Mouse (Mus musculus): ENCODE results near the gene Gnl3. TPM values are rescaled to one million over a fixed set of nuclear protein-coding genes. Genes with fewer than 3 reads are reported as not detected.

Gene Gnl3
- total RNA-seq (2021), result 10 to 100 TPM; 54.4 to 66.8 TPM
- long read RNA-seq, transcript Gnl3-201 (15 exons, 1,947 nt), result major isoform, 20 of 27 reads
- long read RNA-seq, partial matches to known transcripts, result 2 of 27 reads
- long read RNA-seq, other reads (novel, unspliced or antisense), result 5 of 27 reads

DNA sequence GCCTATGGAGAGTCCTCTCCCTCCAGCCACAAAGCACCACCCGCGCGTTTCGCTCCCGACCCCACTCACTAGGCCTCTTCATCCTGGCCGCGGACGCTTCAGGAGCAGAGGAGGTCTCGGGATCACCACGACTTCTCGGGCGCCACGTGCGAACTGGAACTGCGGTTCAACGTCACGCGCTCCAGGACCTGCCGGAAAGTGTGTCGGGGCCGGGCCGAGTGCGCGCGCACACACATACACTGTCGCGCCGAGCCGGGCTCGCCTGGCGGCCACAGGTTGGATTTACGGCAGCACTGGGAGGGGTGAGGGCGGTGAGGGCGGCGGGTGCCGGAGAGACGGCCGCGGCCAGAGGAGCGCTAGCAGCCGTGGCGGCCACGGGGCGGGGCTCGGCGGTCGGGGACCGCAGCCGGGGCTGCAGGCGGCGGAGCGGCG, at the start of gene Gnl3, which contains the start of gene Pbrm1:
TSS of gene Gnl3 (minus strand) at position 293 of the 432 bp plus-strand sequence.
TSS of gene Pbrm1 (plus strand) at position 279 of the 432 bp plus-strand sequence.
- DNase-seq (ENCODE audit: low spot score in 2 of 2), result peak; percentile 96 to 98

DNA sequence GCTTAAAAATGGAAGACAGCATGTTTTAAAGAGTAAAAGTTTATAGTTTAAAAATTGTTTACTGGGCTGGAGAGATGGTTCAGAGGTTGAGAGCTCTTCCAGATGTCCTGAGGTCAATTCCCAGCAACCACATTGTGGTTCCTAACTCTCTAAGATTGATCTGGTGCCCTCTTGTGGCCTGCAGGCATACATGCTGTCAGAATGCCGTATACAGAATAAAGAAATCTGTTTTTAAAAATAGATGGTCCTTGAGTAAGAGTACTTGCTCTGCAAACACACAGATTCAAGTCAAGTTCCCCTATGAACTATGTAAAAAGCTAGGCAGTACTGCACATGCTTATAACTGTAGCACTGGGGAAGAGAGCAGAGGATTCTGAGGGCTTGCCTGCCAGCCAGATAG, 43.3 kb upstream of the Gnl3 start:
- no peak for DNase-seq (ENCODE audit: low spot score in 2 of 2)

DNA sequence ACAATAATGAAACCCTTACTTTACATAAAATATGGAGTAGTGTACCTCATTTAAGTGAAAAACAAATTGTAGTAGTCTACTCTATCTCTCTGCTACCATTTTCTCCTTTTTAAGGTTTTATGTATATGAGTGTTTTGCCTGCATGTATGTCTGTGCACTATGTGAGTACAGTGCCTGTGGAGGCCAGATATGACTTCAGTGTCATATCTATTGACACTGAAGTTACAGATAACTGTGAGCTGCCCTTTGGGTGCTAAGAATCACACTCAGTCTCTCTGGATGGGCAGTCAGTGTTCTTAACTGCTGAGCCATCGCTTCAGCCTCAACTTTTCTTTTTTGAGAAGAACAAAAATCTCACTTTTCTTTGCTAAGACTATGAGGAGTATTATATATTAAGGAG, 26.9 kb upstream of the Gnl3 start:
- no peak for DNase-seq (ENCODE audit: low spot score in 2 of 2)

DNA sequence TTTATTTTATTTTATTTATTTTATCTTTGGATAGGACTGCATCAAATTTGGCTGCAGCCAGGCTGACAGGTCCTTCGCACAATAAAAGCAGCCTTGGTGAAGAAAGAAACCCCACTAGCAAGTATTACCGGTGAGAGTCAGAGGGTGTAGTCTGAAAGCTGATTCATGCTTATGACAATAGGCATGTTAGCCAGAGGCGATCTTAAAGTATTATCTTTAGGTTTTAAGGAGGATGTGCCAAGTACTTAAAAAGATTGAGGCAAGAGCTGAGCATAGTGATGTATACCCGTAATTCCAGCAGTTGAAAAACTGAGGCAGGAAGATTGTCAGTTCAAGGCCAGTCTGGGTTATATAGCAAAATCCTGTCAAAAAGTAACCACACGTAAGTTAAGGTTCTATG, 26.3 kb upstream of the Gnl3 start:
- no peak for DNase-seq (ENCODE audit: low spot score in 2 of 2)

DNA sequence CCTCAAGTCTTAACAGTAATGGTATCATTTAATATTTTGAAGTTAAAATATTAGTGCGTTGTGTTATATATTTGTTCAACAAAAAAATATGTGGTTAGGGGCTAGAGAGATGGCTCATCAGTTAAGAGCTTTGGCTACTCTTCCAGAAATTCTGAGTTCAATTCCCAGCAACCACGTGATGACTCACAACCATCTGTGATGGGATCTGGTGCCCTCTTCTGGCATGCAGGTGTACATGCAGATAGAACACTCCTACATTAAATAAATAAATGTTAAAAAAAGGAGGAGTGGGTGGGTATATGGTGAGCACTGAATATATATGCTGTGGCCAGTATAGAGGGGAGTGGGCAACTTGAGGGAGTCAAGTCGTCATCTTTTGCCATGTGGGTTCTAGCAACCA, 6.8 kb upstream of the Gnl3 start:
- DNase-seq (ENCODE audit: low spot score in 2 of 2), result no peak

DNA sequence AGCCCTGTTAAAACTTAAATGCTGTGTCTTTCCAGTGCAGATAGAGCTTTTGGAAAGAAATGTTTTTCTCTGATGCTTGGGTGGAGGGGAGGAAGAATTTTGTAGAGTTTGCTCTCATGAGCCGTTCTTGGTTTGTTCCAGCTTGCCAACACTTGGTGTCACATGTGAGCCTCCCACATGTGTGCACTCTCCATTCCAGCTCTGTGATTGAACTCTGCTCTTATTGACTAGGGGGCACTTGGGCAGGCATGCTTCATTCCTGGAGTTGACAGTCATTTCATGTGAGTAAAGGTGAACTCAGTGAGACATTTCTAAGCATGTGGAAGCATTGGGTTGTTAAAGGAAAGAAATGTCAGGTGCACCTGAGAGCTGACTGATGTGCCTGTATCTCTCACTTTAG, 3.6 kb upstream of the Gnl3 start:
- no peak for DNase-seq (ENCODE audit: low spot score in 2 of 2)

DNA sequence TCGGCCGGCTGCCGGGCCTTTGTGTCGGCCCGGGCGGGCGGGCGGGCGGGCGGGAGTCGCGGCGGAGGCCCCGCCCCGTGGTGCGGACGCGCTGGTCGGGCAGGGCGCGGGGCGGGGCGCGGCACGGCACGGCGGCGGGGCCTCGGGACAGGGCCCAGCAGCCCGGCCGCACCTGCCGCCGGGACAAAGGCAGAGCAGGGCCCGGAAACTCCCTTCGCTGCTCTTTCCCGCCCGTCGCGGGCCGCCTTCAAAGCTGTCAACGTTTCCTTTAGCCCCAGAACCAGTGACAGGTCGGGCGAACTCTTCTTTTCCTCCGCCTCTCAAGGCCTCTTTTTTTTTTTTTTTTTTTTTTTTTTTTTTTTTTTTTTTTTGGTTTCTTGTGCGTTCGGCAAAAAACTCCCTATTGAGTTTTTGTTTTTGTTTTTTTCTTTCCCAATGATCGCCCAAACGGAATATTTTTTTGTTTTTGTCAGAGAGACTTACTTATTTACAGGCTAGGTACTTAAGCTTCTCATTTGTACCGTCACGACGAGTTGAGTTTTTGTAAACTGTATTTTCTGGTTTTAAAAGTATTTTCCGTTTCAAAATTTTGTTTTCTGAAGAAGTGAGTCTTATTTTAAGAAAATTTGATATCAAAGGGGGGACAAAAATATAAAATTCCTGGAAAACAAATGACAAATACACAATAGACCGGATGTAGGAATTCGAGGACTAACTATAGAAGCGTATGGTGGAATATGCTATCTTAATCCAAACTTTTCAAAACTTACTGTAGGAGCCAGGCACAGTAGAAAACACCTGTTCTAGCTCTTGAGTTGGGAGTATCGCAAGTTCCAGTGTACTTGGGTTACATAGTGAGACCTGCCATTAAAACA, 616 bp upstream of the Gnl3 start:
- no peak for DNase-seq (ENCODE audit: low spot score in 2 of 2)

DNA sequence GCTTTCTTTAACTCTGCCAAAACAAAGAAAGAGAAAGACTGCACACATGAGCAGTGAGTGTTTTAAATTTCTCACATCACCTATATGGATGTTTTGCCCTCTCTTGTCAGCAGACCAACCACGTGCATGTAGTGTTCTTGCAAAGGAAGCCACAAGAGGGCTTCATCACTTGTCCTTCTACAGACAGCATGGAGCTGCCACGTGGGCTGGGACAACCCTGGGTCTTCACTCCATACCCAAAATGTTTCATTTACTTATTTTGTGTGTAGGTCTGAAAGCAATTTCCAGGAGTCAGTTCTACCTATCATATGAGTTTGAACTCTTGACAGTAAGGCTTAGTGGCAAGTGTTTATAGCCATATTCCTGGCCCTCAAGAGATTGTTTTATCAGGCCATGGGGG, 1.1 kb downstream of the Gnl3 start:
- no peak for DNase-seq (ENCODE audit: low spot score in 2 of 2)

DNA sequence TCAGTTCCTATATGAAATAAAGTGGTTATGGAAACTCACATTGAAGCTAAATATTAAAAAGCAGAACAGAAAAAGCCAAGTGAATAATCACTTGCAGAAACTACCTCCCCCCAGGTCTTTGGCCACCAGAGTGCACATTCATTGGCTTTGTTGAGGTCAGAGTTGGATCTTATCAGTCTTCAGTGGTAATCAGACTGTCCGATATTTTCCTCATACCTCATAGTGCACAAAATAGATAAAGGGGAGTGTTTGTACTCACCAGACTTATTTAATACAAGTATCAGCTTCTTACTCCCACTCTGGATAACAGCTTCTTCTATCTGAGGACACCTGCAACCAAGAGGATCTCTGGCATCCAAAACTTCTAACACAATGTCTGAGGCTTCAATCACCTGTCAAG, 2.9 kb downstream of the Gnl3 start:
- DNase-seq (ENCODE audit: low spot score in 2 of 2), result no peak

DNA sequence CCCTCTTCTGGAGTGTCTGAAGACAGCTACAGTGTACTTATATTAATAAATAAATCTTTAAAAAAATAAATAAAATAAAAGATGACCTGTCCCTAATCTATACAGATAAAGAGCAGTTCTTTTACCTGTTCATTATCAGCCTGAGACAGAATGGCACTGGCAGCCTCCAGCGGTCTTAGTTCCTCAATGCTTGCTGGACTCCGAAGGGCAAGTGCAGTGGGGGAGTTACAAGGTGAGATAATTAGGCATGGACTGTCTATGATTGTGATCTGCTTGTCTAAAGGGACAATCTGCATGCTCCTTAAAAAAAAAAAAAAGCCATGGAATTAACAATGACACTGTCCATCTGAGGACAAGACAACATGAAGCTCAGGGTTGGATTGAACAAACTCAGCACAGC, 5.0 kb downstream of the Gnl3 start:
- DNase-seq (ENCODE audit: low spot score in 2 of 2), result no peak

DNA sequence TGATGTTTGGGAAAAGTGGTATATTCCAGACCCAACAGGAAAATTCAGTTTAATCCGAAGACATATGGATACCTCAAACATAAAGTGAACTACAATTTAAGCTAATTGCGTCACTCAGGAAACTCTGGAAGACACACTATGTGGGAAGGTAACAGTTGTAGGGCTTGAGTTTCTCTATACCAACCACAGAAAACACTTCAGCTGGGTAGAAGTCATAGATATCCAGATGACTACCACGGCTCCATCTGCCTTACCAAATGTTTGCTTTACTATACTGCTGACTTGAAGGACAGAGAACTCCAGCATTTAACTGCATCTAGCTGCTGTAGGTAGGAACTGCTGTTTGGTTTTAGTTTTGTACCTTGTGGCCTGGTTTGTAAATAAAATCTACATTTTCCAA, 7.4 kb downstream of the Gnl3 start:
- DNase-seq (ENCODE audit: low spot score in 2 of 2), result no peak

DNA sequence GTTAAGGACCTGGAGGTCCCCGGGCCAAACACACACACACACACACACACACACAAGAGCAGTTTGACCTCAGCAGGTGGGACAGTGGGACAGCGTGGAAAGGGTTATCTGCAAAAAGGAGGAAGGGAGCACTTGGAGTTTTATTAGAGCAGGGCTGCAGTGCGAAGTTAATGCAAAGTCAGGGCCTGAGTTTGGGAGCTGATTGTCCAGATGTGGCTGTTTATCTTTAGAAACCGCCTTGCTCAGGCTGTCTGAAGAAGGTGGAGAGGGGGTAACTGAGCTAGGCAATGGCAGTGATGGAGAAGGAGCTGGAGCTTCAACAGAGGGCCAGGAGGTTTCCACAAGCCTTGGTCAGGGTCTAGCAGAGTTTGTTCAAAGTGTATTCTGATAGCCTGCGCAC, 12.2 kb downstream of the Gnl3 start:
- DNase-seq (ENCODE audit: low spot score in 2 of 2), result no peak

DNA sequence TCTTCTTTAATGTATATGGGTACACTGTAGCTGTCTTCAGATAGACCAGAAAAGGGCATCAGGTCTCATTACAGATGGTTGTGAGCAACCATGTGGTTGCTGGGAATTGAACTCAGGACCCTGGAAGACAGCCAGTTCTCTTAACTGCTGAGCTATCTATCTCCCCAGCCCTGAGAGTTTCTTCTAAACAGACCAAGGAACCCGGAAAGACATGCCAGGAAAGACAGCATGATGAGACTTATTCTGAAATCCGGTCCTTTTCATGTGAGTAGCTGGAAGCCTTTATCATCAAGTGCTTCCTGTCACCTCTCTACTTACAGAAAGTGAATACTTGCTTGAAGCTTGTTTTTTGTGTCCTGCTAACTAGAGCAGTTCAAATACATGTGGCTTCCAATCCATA, 14.4 kb downstream of the Gnl3 start:
- DNase-seq (ENCODE audit: low spot score in 2 of 2), result no peak

DNA sequence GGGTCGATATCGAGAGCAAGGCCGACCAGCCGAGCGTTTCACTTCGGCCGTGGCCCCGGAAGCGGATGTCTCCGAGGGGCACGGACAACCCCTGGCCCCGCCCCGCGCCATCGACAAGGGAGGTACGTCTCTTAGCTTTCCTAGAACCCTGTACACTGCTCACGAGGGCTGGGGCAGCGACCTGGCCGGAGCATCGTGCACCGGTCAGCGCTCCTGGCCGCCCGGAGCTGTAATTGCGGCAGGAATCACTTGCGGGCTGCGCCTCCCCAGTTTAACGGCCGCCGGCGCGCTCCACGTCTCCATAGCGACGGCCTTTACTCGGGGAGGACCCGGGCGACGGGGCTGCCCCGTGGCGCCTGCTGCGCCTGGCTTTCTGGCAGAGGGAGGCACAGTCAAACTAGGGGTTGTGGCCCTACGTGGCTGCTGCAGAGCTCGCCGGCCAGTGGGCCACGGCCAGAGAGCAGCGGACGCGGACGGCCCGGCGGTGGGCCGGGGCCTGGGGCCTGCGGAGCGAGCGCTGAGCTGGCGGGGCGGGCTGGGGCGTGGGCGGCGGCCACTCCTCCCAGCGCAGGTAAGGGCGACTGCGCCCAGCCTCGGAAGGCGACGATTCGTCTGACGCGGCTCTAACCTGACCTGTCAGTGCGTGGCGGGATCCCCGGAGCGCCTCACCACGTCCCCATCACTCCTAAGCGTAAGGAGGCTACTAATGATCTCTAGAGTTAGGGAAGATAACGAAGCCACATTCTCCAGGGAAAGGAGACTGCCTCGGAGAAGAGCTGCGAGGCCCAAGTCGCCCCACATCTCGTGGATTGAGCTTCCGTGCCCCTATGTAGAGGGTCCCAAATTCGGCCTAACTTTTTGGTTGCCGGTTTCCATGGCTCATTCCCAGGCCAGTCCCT, 17.4 kb downstream of the Gnl3 start, which contains the start of the genes Glt8d1 and Spcs1:
TSS of gene Glt8d1 (plus strand) at position 94 of the 899 bp plus-strand sequence.
TSS of gene Spcs1 (minus strand) at position 366 of the 899 bp plus-strand sequence.
- peak; percentile 86 to 89 for DNase-seq (ENCODE audit: low spot score in 2 of 2)

DNA sequence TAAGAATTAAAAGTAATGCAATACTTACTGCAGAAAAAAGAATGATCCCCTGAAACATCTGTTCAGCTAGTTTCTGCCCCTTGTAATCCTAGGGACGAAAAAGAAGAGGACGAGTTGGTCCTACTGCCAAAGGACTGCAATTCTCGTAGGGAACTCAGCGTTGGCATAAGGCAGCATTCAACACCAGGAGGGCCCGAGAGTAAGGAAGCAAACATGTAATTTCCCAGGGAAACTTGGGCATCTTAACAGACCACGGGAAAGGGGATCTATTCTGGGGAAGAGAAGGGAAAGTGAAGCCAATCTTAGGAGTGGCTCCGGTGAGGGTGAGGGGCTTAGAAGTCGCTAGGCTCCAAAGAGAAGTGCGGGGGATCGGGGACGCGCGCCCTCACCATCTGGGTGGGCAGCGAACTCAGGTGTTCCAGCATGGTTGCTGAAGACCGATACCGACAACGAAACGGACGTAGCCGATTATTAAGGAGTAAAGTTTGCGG, 18.1 kb downstream of the Gnl3 start:
- no peak for DNase-seq (ENCODE audit: low spot score in 2 of 2)

DNA sequence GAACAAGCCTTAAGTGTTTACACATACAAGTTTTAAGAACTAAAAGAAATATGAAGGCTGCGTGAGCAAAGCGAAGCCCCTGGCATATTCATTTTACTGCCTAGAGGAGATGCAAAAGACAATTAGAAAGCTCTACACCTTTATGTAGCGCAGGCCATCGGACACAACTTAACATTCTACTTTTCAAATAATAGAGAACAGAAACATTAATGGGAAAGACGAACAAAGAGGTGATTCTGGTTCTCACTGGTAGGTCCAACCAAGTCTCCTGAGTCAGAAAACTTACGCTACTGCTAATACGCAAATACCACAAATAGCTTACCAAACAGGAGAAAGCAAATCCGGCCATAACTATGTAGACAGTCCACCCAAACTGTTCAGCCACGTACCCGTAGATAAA, 18.6 kb downstream of the Gnl3 start:
- DNase-seq (ENCODE audit: low spot score in 2 of 2), result no peak

DNA sequence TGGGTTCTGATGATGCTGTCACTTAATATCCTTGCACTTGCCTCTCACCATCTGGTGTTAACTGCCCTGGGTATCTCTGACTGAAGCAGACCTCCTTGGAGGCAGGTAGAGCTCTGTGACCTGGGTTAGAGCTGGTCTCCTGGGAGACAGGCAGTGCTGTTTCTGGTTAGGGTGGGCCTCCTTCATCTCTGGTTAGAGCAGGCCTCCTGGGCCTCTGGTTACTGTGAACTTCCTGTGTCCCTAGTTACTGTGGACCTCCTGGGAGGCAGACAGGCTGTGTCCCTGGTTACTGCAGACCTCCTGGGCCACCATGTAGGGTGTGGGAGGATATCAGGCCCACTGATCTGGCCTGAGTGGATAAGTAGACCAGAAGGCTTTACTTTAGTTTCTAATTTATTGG, 22.5 kb downstream of the Gnl3 start:
- DNase-seq (ENCODE audit: low spot score in 2 of 2), result no peak

DNA sequence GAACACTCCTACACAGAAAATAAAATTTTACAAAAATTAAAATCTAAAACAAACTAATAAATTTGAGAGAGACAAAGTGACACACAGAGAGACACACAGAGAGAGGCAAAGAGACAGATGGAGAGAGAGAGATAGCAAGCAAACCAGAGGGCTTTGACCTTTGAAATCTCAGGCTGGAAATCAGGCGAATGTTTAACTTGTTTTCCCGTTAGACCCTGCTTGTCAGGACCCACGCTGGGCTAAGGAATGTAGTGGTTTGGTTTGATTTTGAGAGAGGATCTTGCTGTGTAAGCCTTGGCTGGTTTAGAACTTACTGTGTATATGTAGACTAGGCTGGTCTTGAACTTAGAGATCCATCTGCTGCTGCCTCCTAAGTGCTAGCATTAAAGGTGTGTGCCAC, 42.7 kb downstream of the Gnl3 start:
- DNase-seq (ENCODE audit: low spot score in 2 of 2), result no peak

DNA sequence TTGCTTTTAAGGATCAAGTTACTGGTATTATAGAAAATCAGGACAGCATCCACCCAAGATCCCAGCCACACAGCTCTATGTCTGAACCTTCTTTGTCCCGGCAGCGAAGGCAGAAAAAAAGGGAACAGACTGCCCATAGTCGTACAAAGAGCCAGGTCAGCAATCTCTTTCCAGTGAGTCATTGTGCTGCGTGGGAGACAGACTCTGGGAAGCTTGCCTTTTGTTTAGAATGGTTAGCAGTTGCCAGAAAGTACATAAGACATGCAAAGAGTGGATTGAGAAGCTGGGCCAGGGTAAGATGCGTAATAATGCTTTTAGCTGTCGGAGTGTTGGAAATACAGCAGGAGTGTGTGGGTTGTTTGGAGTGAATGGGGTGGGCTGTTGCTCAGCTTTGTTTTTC, 44.7 kb downstream of the Gnl3 start:
- DNase-seq (ENCODE audit: low spot score in 2 of 2), result peak; percentile 11 to 21
